Mouse (Mus musculus) heart, embryonic 15.5 days (tissue): ENCODE results near the gene Srsf2. TPM values are rescaled to one million over a fixed set of nuclear protein-coding genes. Genes with fewer than 3 reads are reported as not detected.

Source experiments
- ATAC-seq: fragments of 200-750 bp; cut with Nextera tagmentation; replicated peaks from 2 replicates; pipeline ENCODE4 v1.8.0; 2017; ENCODE audit warnings: low read depth, moderate TSS enrichment; ENCODE audit not compliant: insufficient number of reproducible peaks, insufficient read depth, low FRiP score
- H3K27ac ChIP-seq: fragments of 300-500 bp; sonication (generic); 2 replicates; pipeline ENCODE4 v1.5.1; 2015; ENCODE audit warnings: mild to moderate bottlenecking, inconsistent platforms
- H3K27me3 ChIP-seq: fragments of 300-500 bp; sonication (generic); 2 replicates; pipeline ENCODE4 v1.6.1; 2015; ENCODE audit warnings: inconsistent platforms
- H3K36me3 ChIP-seq: fragments of 300-500 bp; sonication (generic); 2 replicates; pipeline ENCODE4 v1.6.1; 2015; ENCODE audit warnings: mild to moderate bottlenecking, inconsistent platforms
- H3K4me1 ChIP-seq: fragments of 300-500 bp; sonication (generic); replicated peaks from 2 replicates; pipeline ENCODE4 v1.6.1; 2015; ENCODE audit warnings: inconsistent platforms
- H3K4me2 ChIP-seq: fragments of 300-500 bp; sonication (generic); 2 replicates; pipeline ENCODE4 v1.6.1; 2015; ENCODE audit warnings: inconsistent platforms, mild to moderate bottlenecking, moderate library complexity
- H3K4me3 ChIP-seq: fragments of 300-500 bp; sonication (generic); 2 replicates; pipeline ENCODE4 v1.5.1; 2015; ENCODE audit warnings: mild to moderate bottlenecking, inconsistent platforms
- H3K9ac ChIP-seq: fragments of 300-500 bp; sonication (generic); 2 replicates; pipeline ENCODE4 v1.6.1; 2015; ENCODE audit warnings: mild to moderate bottlenecking, inconsistent platforms
- H3K9me3 ChIP-seq: fragments of 300-500 bp; sonication (generic); replicated peaks from 2 replicates; pipeline ENCODE4 v1.6.1; 2016; ENCODE audit warnings: inconsistent platforms
- WGBS: fragments of 180-500 bp; shearing (Covaris S2); methylation state at CpG from one replicate; pipeline ENCODE4 v1.1.7; 2015; ENCODE audit warnings: mixed read lengths; 5-methylcytosine and 5-hydroxymethylcytosine counted together
- polyA plus RNA-seq: library from polyadenylated mRNA; unstranded; fragments of >200 nt; fragmentation: Nextera tagmentation; extraction: Ambion mirVana; gene quantifications from 2 replicates; pipeline ENCODE4 v1.2.1, GENCODE M21; 2015

Srsf2 gene
- polyA plus RNA-seq, 1 experiment from 2014 or later: 479 TPM

DNA sequence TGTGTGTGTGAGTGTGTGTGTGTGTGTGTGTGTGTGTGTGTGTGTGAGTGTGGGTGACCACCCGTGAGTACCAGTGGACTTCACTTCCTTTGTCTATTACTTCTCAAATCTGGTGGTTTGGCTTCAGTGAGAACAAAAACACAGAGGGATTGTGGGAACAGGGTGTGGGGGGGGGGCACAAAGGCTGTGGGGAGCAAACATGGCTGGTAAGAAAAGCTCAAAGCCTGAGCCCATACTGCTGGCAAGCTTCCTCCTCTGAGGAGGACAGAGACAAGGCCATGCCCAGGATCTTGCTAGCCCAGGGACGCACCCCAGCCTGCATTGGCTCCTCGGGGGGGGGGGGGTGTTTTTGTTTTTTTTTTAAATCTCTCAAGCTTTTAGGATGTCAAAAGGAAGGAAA, 45.4 kb downstream of the Srsf2 start:
- no peak overlapping the region for H3K9ac ChIP-seq
- ATAC-seq: no peak
- no peaks in the 10 kb centered on the region for H3K36me3 ChIP-seq
- peak overlapping the region; percentile 67 for H3K27ac ChIP-seq
- no peak overlapping the region for H3K4me3 ChIP-seq
- peaks cover 30% of the 10 kb centered on the region for H3K4me1 ChIP-seq
- H3K27me3 ChIP-seq: no peaks in the 10 kb centered on the region
- 74% methylated on average over 3 of the region's 3 CpGs for WGBS
- H3K9me3 ChIP-seq: no peaks in the 10 kb centered on the region
- no peak overlapping the region for H3K4me2 ChIP-seq

DNA sequence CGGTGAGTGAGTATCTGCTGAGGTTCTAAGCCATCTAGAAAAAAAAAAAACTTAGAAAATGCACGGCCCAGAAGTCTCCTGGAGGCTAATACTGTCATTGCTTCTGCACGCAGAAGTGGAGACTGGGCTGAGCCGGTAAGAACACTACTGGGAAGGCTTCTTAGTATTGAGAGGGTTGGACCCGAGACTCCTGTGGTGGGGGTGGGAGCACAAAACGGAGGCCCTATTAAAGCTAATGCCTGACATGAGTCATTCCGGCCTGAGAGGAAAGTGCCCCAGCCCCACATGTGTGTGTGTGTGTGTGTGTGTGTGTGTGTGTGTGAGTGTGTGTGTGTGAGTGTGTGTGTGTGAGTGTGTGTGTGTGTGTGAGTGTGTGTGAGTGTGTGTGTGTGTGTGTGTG, 45.8 kb downstream of the Srsf2 start:
- ATAC-seq: no peak
- 47% methylated on average over 7 of the region's 7 CpGs for WGBS
- Histone ChIP-seq H3K36me3 (no peaks in the 10 kb centered on the region), H3K4me2 (no peak overlapping the region), H3K9me3 (no peaks in the 10 kb centered on the region), H3K27me3 (no peaks in the 10 kb centered on the region), H3K4me3 (no peak overlapping the region), H3K4me1 (peaks cover 26% of the 10 kb centered on the region), H3K27ac (peak overlapping the region; percentile 67), H3K9ac (no peak overlapping the region)

DNA sequence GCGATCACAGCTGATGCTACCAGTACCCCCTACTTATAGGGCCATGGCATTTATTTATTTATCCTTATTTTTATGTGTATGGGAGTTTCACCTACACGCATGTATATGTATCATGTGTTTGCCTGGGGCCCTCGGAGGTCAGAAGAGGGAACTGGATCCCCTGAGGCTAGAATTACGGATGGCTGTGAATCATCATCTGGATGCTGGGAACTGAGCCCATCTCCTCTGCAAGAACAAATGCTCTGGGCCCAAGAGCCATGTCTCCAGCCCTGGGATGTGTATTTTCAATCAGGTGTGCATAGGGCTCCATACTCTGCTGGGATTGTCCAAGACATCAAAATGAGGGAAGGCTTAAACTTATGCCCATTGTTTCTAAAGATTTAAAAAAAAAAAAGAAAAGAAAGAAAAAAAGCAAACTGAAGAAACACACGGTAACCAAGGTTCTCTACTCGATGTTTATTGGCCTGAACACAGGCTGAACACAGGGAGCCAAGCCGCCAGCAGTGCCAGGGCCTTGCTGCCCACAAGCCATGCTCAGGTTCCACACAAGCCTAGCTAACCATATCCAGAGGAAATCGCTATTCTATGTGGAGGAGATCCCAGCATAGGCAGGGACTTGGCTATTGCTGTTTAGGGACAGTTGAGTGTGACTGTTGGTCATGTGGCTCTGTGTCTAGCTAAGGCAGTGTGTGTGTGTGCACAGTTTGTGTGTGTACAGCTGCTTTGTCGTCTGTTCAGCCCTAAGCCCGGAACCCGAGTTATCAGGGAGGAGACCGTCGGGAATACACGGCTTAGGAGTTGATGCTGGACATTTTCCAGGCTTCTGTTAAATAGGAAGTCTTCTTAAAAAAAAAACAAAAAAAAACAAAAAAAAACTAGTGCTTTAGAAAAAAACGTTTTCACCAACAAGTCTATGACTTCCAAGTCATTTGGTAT, 46.5 kb downstream of the Srsf2 start:
- no peak overlapping the region for H3K4me3 ChIP-seq
- H3K27me3 ChIP-seq: no peaks in the 10 kb centered on the region
- WGBS: 59% methylated on average over 15 of the region's 15 CpGs
- no peak for ATAC-seq
- peaks cover 21% of the 10 kb centered on the region for H3K4me1 ChIP-seq
- no peaks in the 10 kb centered on the region for H3K36me3 ChIP-seq
- H3K4me2 ChIP-seq: no peak overlapping the region
- H3K9ac ChIP-seq: 0 out of 2 replicates have a peak overlapping the region, but pooled peaks have one; percentile 15
- H3K9me3 ChIP-seq: no peaks in the 10 kb centered on the region
- peak overlapping the region; percentile 67 for H3K27ac ChIP-seq

DNA sequence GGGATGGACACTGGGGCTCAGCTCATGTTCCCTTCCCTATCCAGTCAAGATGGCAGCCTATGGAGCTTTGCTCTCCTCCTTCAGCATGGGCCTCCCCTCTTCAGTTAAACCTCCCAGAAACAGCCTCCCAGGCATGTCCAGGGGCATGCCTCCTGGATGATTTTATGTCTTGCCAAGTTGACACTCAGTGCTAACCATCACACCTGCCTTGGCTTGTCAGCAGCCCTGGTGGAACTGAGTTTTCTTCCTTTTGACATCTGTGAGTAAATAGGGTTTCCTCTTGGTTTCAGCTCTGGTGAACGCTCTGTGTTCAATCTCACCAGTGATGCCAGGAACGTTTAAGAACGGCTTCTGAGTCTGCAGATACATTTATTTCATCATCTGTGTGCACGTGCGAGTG, 50.2 kb downstream of the Srsf2 start:
- H3K27me3 ChIP-seq: no peaks in the 10 kb centered on the region
- H3K9me3 ChIP-seq: no peaks in the 10 kb centered on the region
- no peak overlapping the region for H3K9ac ChIP-seq
- ATAC-seq: no peak
- H3K36me3 ChIP-seq: no peaks in the 10 kb centered on the region
- WGBS: 78% methylated on average over 5 of the region's 5 CpGs
- no peak overlapping the region for H3K4me3 ChIP-seq
- H3K4me2 ChIP-seq: no peak overlapping the region
- H3K27ac ChIP-seq: no peak overlapping the region
- peaks cover 18% of the 10 kb centered on the region; the same call in 1 of the 2 replicates for H3K4me1 ChIP-seq

DNA sequence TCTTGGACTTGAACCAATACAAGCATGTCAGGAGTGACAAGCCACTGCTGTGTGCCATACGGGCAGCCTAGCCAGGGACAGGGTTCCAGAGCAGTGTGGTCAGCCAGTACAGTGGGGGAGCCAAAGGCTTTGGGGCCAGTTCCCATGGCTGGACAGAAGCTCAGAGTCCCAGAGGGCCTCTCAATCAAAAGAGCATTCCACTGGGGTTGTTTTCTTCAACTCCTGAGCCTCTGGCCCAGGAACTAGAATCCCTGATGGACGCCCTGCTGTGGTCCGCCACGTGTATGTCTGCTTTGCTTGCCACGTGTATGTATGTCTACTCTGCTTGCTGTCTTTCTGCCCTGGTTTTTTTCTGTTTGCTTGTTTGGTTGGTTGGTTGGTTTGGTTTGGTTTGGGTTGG, 51.8 kb downstream of the Srsf2 start:
- no peak overlapping the region for H3K27ac ChIP-seq
- ATAC-seq: no peak
- no peak overlapping the region for H3K4me2 ChIP-seq
- no peak overlapping the region for H3K4me3 ChIP-seq
- no peaks in the 10 kb centered on the region for H3K27me3 ChIP-seq
- H3K9me3 ChIP-seq: no peaks in the 10 kb centered on the region
- H3K4me1 ChIP-seq: peaks cover 9% of the 10 kb centered on the region; the same call in 1 of the 2 replicates
- H3K9ac ChIP-seq: no peak overlapping the region
- WGBS: 69% methylated on average over 5 of the region's 5 CpGs
- H3K36me3 ChIP-seq: no peaks in the 10 kb centered on the region

Other genes with a start within 250 kb of the Srsf2 start
- gene Rhbdf2, start 226.1 kb downstream of the Srsf2 start, polyA plus RNA-seq: 6.7 and 10.4 TPM in 2 replicates
- 1.3 and 1.4 TPM in 2 replicates for gene Prcd, start 199.6 kb downstream of the Srsf2 start, polyA plus RNA-seq
- gene Cygb, start 198.8 kb downstream of the Srsf2 start, polyA plus RNA-seq: 9.1 and 11.6 TPM in 2 replicates
- not detected in 2 replicates for gene St6galnac1, start 77.6 kb downstream of the Srsf2 start, polyA plus RNA-seq
- gene Mxra7, start 25.0 kb downstream of the Srsf2 start, polyA plus RNA-seq: 18.8 and 19.8 TPM in 2 replicates
- gene Mettl23, start 9.8 kb downstream of the Srsf2 start, polyA plus RNA-seq: 63.0 and 63.4 TPM in 2 replicates
- gene Jmjd6, start 9.6 kb downstream of the Srsf2 start, polyA plus RNA-seq: 66.5 and 67.4 TPM in 2 replicates
- gene Mfsd11, start 654 bp downstream of the Srsf2 start, polyA plus RNA-seq: 31.8 and 38.6 TPM in 2 replicates
- 0.64 and 0.85 TPM in 2 replicates for gene Mgat5b, start 65.8 kb upstream of the Srsf2 start, polyA plus RNA-seq